Mouse (Mus musculus) hindbrain, embryonic 11.5 days (tissue): ENCODE data around the gene Gm3285. TPM values are rescaled to one million over a fixed set of nuclear protein-coding genes. Genes with fewer than 3 reads are reported as not detected.

Experiments used
- ATAC-seq: fragments of 200-750 bp; cut with Nextera tagmentation; 2 replicates; pipeline ENCODE4 v1.8.0; 2017; ENCODE audit warnings: mild to moderate bottlenecking, moderate TSS enrichment, moderate library complexity; ENCODE audit not compliant: low FRiP score
- DNase-seq: peaks from one replicate; pipeline ENCODE4 v3.0.0-alpha.2; 2015; ENCODE audit warnings: low spot score
- H3K27ac ChIP-seq: fragments of 300-500 bp; sonication (generic); 2 replicates; pipeline ENCODE4 v1.5.1; 2014; ENCODE audit warnings: mild to moderate bottlenecking, low read depth, low read length
- H3K27me3 ChIP-seq: fragments of 300-500 bp; sonication (generic); 2 replicates; pipeline ENCODE4 v1.6.1; 2014; ENCODE audit warnings: mild to moderate bottlenecking, low read length, moderate library complexity, mixed read lengths; ENCODE audit not compliant: control insufficient read depth, insufficient read depth
- H3K36me3 ChIP-seq: fragments of 300-500 bp; sonication (generic); 2 replicates; pipeline ENCODE4 v1.6.1; 2014; ENCODE audit warnings: mild to moderate bottlenecking, low read length, moderate library complexity, mixed read lengths; ENCODE audit not compliant: control insufficient read depth, insufficient read depth
- H3K4me1 ChIP-seq: fragments of 300-500 bp; sonication (generic); replicated peaks from 2 replicates; pipeline ENCODE4 v1.6.1; 2014; ENCODE audit warnings: low read length, mixed read lengths; ENCODE audit not compliant: control insufficient read depth, insufficient read depth
- H3K4me2 ChIP-seq: fragments of 300-500 bp; sonication (generic); replicated peaks from 2 replicates; pipeline ENCODE4 v1.6.1; 2014; ENCODE audit warnings: mild to moderate bottlenecking, low read depth, low read length
- H3K4me3 ChIP-seq: fragments of 300-500 bp; sonication (generic); 2 replicates; pipeline ENCODE4 v1.5.1; 2014; ENCODE audit warnings: low read depth, low read length
- H3K9ac ChIP-seq: fragments of 300-500 bp; sonication (generic); 2 replicates; pipeline ENCODE4 v1.6.1; 2014; ENCODE audit warnings: low read depth, low read length
- H3K9me3 ChIP-seq: fragments of 300-500 bp; sonication (generic); 2 replicates; pipeline ENCODE4 v1.6.1; 2016; ENCODE audit warnings: low read length; ENCODE audit not compliant: control insufficient read depth
- WGBS: fragments of 180-500 bp; shearing (Covaris S2); extraction: QIAGEN DNeasy Blood & Tissue Kit; methylation state at CpG from one replicate; pipeline ENCODE4 v1.1.7; 2014; 5-methylcytosine and 5-hydroxymethylcytosine counted together
- polyA plus RNA-seq: library from polyadenylated mRNA; unstranded; fragments of >200 nt; fragmentation: Nextera tagmentation; extraction: Ambion mirVana; gene quantifications from 2 replicates; pipeline ENCODE4 v1.2.1, GENCODE M21; 2014

Gm3285 gene
- polyA plus RNA-seq, 1 experiment from 2014 or later, result not detected

GRCm38 (mm10) chr10:77882553-77882952 lies 20.8 kb downstream of the Gm3285 start:
- DNase-seq (no peak), ATAC-seq (no peak)
- WGBS, result 85% methylated on average over 5 of the region's 5 CpGs
- Histone ChIP-seq H3K9me3 (no peaks in the 10 kb centered on the region), H3K9ac (no peak overlapping the region), H3K4me1 (no peaks in the 10 kb centered on the region), H3K27me3 (no peaks in the 10 kb centered on the region), H3K4me2 (no peak overlapping the region), H3K4me3 (no peak overlapping the region), H3K36me3 (no peaks in the 10 kb centered on the region), H3K27ac (no peak overlapping the region)

- Histone ChIP-seq H3K27me3 (no peaks in the 10 kb centered on the region), H3K9me3 (no peaks in the 10 kb centered on the region), H3K4me2 (no peak overlapping the region), H3K9ac (no peak overlapping the region), H3K4me1 (no peaks in the 10 kb centered on the region), H3K27ac (no peak overlapping the region), H3K36me3 (no peaks in the 10 kb centered on the region), H3K4me3 (no peak overlapping the region)
- WGBS, result 56% methylated on average over 12 of the region's 12 CpGs
- ATAC-seq (no peak), DNase-seq (peak; percentile 21)
These were observed 24.4 kb downstream of the Gm3285 start for GRCm38 (mm10) chr10:77886007-77886747.

- Histone ChIP-seq H3K36me3 (no peaks in the 10 kb centered on the region), H3K4me2 (no peak overlapping the region), H3K4me1 (no peaks in the 10 kb centered on the region), H3K27ac (no peak overlapping the region), H3K4me3 (no peak overlapping the region), H3K27me3 (no peaks in the 10 kb centered on the region), H3K9me3 (no peaks in the 10 kb centered on the region), H3K9ac (no peak overlapping the region)
- WGBS, result 87% methylated on average over 8 of the region's 8 CpGs
- ATAC-seq (no peak), DNase-seq (no peak)
These were observed 29.3 kb downstream of the Gm3285 start for GRCm38 (mm10) chr10:77890987-77891565.

- H3K9me3 ChIP-seq, result no peaks in the 10 kb centered on the region
- H3K4me2 ChIP-seq, result no peak overlapping the region
- no peaks in the 10 kb centered on the region for H3K36me3 ChIP-seq
- H3K27ac ChIP-seq, result no peak overlapping the region
- no peak overlapping the region for H3K9ac ChIP-seq
- H3K4me1 ChIP-seq, result no peaks in the 10 kb centered on the region
- no peaks in the 10 kb centered on the region; the same call in 1 of the 2 replicates for H3K27me3 ChIP-seq
- ATAC-seq (no peak), DNase-seq (peak; percentile 14)
- no peak overlapping the region for H3K4me3 ChIP-seq
- WGBS, result 63% methylated on average over 5 of the region's 5 CpGs
These were observed 33.8 kb downstream of the Gm3285 start for GRCm38 (mm10) chr10:77895562-77895961.

- Histone ChIP-seq H3K27me3 (no peaks in the 10 kb centered on the region; the same call in 1 of the 2 replicates), H3K9me3 (no peaks in the 10 kb centered on the region), H3K36me3 (no peaks in the 10 kb centered on the region), H3K4me3 (no peak overlapping the region), H3K9ac (no peak overlapping the region), H3K27ac (no peak overlapping the region), H3K4me1 (0 out of 2 replicates have a peak, but pooled peaks cover 2% of the 10 kb centered on the region), H3K4me2 (no peak overlapping the region)
- 85% methylated on average over 7 of the region's 7 CpGs for WGBS
- ATAC-seq, result no peak
- no peak for DNase-seq
These were observed 38.4 kb downstream of the Gm3285 start for GRCm38 (mm10) chr10:77900126-77900525.

GRCm38 (mm10) chr10:77900903-77901818 lies 39.4 kb downstream of the Gm3285 start:
- DNase-seq (no peak), ATAC-seq (no peak)
- Histone ChIP-seq H3K4me2 (no peak overlapping the region), H3K9ac (no peak overlapping the region), H3K27me3 (no peaks in the 10 kb centered on the region; the same call in 1 of the 2 replicates), H3K27ac (no peak overlapping the region), H3K36me3 (no peaks in the 10 kb centered on the region), H3K9me3 (no peaks in the 10 kb centered on the region), H3K4me3 (peak overlapping the region; percentile 54; the same call in 1 of the 2 replicates), H3K4me1 (0 out of 2 replicates have a peak, but pooled peaks cover 2% of the 10 kb centered on the region)
- 86% methylated on average over 27 of the region's 27 CpGs for WGBS

- Histone ChIP-seq H3K36me3 (no peaks in the 10 kb centered on the region), H3K4me1 (0 out of 2 replicates have a peak, but pooled peaks cover 2% of the 10 kb centered on the region), H3K27ac (no peak overlapping the region), H3K27me3 (no peaks in the 10 kb centered on the region; the same call in 1 of the 2 replicates), H3K4me3 (peak overlapping the region; percentile 54), H3K9me3 (no peaks in the 10 kb centered on the region), H3K4me2 (peak overlapping the region; percentile 69), H3K9ac (peak overlapping the region; percentile 62)
- 4% methylated on average over 14 of the region's 14 CpGs for WGBS
- DNase-seq, result no peak
- ATAC-seq, result peak; percentile 44
These were observed 40.1 kb downstream of the Gm3285 start for GRCm38 (mm10) chr10:77901871-77902210.

GRCm38 (mm10) chr10:77902211-77902893 lies 40.6 kb downstream of the Gm3285 start, which contains the start of gene Lrrc3:
TSS of gene Lrrc3 (minus strand) at chr10:77902536.
- peak within 1 kb of the TSS; percentile 62 for H3K9ac ChIP-seq
- peak within 1 kb of the TSS; percentile 54 for H3K4me3 ChIP-seq
- 0 out of 2 replicates have a peak, but pooled peaks cover 2% of the 10 kb centered on the region for H3K4me1 ChIP-seq
- WGBS, result 1% methylated on average over 41 of the region's 46 CpGs
- no peaks in the 10 kb centered on the region; the same call in 1 of the 2 replicates for H3K27me3 ChIP-seq
- DNase-seq (peak; percentile 76), ATAC-seq (peak; percentile 80)
- H3K9me3 ChIP-seq, result no peaks in the 10 kb centered on the region
- no peaks in the 10 kb centered on the region for H3K36me3 ChIP-seq
- peak within 1 kb of the TSS; percentile 69 for H3K4me2 ChIP-seq
- no peak within 1 kb of the TSS for H3K27ac ChIP-seq
